ENCODE assay signal across 35 mouse cellular contexts in genomic region chr19:43738409-43738808, GRCm38 (mm10). TPM values are rescaled to one million over a fixed set of nuclear protein-coding genes. Genes with fewer than 3 reads are reported as not detected.
"Had no signal": no experiment of that assay in that cellular context is flagged by ENCODE, and none has a peak within 500 bp of the region (broad histone marks: within the 10 kb centered on the region; RNA-seq: fewer than 3 reads in every experiment).

No protein-coding gene starts in this region.

- H3K9ac ChIP-seq: heart, embryonic 12.5 days; heart, embryonic 13.5 days; heart, embryonic 15.5 days; hindbrain, embryonic 12.5 days; hindbrain, embryonic 13.5 days; hindbrain, embryonic 14.5 days; hindbrain, embryonic 15.5 days; intestine, embryonic 15.5 days; kidney, embryonic 15.5 days had no signal

- DNase-seq: heart, postnatal 10 days; heart, postnatal 36 days; heart, postnatal 4 days; kidney, adult 11 months; kidney, adult 18-20 months; kidney, adult 2 months; kidney, adult 8-10 months; kidney, adult 9 months; kidney, postnatal 10 days; kidney, postnatal 14 days; kidney, postnatal 25 days; kidney, postnatal 36 days; kidney, postnatal 4 days; layer of hippocampus, adult 9-11 months; layer of hippocampus, postnatal 36 days had no signal

- H3K9me3 ChIP-seq: heart, embryonic 12.5 days; heart, embryonic 13.5 days; heart, embryonic 15.5 days; hindbrain, embryonic 10.5 days; hindbrain, embryonic 12.5 days; hindbrain, embryonic 13.5 days; hindbrain, embryonic 15.5 days; intestine, embryonic 15.5 days; kidney, embryonic 15.5 days had no signal

- H3K4me1 ChIP-seq: heart, embryonic 12.5 days; heart, embryonic 13.5 days; heart, embryonic 15.5 days; hindbrain, embryonic 12.5 days; hindbrain, embryonic 13.5 days; hindbrain, embryonic 15.5 days; intestine, embryonic 15.5 days; kidney, embryonic 15.5 days had no signal

- H3K4me3 ChIP-seq: heart, embryonic 12.5 days; heart, embryonic 13.5 days; heart, embryonic 15.5 days; hindbrain, embryonic 10.5 days; hindbrain, embryonic 12.5 days; hindbrain, embryonic 13.5 days; hindbrain, embryonic 15.5 days; intestine, embryonic 15.5 days; kidney, embryonic 15.5 days; layer of hippocampus, adult 2 months; left cerebral cortex, adult 2 months had no signal

- H3K27ac ChIP-seq: heart, embryonic 13.5 days; heart, embryonic 15.5 days; hindbrain, embryonic 10.5 days; hindbrain, embryonic 12.5 days; hindbrain, embryonic 13.5 days; hindbrain, embryonic 14.5 days; hindbrain, embryonic 15.5 days; hindbrain, postnatal 0 days; intestine, embryonic 15.5 days; kidney, embryonic 15.5 days; kidney, postnatal 0 days; layer of hippocampus, adult 2 months; left cerebral cortex, adult 2 months had no signal

- ATAC-seq: hindbrain, embryonic 16.5 days; hindbrain, postnatal 0 days; inflammation-experienced regulatory T-cells, adult 6 months; intestine, embryonic 15.5 days; intestine, embryonic 16.5 days; intestine, postnatal 0 days had no signal

RNA-seq across cellular contexts. Expression of gene Abcc2, which starts 43.6 kb away (rescaled TPM):
- total RNA-seq: heart, postnatal 10 days; heart, postnatal 25 days; heart, postnatal 36 days; heart, postnatal 4 days; hematopoietic stem cell, adult 5-6 weeks; layer of hippocampus, adult 2 months; layer of hippocampus, postnatal 36 days had no signal
